Mouse (Mus musculus): ENCODE measurements at regions not wholly inside any gene's neighbourhood (a gene's known extent, or its start where the extent isn't known, plus 50 kb on each side); places are given as distances from the start of the nearest gene placed in this dataset.

DNA sequence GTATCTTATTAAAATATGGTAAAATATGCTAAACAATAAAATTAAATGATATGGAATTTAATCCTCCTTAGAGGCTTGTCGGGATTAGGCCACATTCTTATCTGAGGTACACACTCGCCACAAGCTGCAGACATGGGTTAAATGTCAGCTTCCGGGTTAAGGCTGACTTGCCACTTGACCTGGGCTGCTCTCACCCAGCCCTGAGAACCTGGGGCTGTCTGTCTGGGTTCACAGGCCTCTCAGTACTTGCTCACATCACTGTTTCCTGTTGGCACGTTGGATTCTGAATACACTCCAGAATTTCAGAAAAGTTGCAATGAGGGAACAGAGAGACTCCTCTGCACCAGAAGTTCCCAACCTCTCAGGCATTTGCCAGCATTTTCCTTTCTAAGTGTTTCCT lies 465.9 kb downstream of the Ccdc171 start:
- ATAC-seq (replicated peaks; ENCODE audit: low FRiP score, low TSS enrichment, low read depth) (no peak), DNase-seq (ENCODE audit: low spot score) (no peak)
- H3K36me3 ChIP-seq (ENCODE audit: control insufficient read depth, insufficient read depth, low read length), result no peaks in the 10 kb centered on the region
- H3K4me3 ChIP-seq (ENCODE audit: low read depth, low read length), result no peak overlapping the region
- no peak overlapping the region for H3K27ac ChIP-seq (ENCODE audit: low read depth)
- no peaks in the 10 kb centered on the region for H3K9me3 ChIP-seq (ENCODE audit: control insufficient read depth, low read length)
- H3K4me2 ChIP-seq (ENCODE audit: low read length), result no peak overlapping the region
- H3K9ac ChIP-seq (ENCODE audit: low read length), result no peak overlapping the region
- H3K4me1 ChIP-seq (replicated peaks; ENCODE audit: control insufficient read depth, insufficient read depth, low read length), result peaks cover 20% of the 10 kb centered on the region
- H3K27me3 ChIP-seq (replicated peaks; ENCODE audit: control insufficient read depth, insufficient read depth, low read length), result no peaks in the 10 kb centered on the region
- WGBS, result 33% methylated on average over 4 of the region's 4 CpGs

DNA sequence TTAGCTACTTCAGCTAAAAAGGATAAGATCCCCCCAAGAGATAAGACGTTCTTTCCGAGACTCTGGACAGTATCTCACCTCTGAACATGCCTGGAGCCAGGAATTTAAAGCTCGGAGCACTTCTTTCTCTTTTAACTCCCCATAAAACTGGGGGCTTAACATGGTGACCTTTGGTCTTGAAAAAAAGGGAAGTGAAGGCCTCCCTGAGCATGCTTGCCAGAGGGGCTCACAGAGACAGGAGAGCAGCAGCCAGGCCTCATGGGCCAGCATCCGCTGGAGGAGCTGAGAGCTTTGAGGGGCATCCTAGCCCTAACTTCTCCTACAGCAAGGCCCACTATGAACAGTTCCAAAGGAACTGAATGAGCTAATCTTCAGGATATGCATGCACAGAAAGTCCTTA lies 471.7 kb downstream of the Ccdc171 start:
- no peak overlapping the region for H3K4me2 ChIP-seq (ENCODE audit: low read length)
- no peaks in the 10 kb centered on the region for H3K9me3 ChIP-seq (ENCODE audit: control insufficient read depth, low read length)
- no peak overlapping the region for H3K27ac ChIP-seq (ENCODE audit: low read depth)
- H3K4me3 ChIP-seq (ENCODE audit: low read depth, low read length), result no peak overlapping the region
- H3K36me3 ChIP-seq (ENCODE audit: control insufficient read depth, insufficient read depth, low read length), result no peaks in the 10 kb centered on the region
- H3K4me1 ChIP-seq (replicated peaks; ENCODE audit: control insufficient read depth, insufficient read depth, low read length), result peaks cover 9% of the 10 kb centered on the region; the same call in 1 of the 2 replicates
- no peak overlapping the region for H3K9ac ChIP-seq (ENCODE audit: low read length)
- DNase-seq (ENCODE audit: low spot score) (no peak), ATAC-seq (replicated peaks; ENCODE audit: low FRiP score, low TSS enrichment, low read depth) (no peak)
- H3K27me3 ChIP-seq (replicated peaks; ENCODE audit: control insufficient read depth, insufficient read depth, low read length), result no peaks in the 10 kb centered on the region
- WGBS, result 38% methylated on average over 4 of the region's 4 CpGs

DNA sequence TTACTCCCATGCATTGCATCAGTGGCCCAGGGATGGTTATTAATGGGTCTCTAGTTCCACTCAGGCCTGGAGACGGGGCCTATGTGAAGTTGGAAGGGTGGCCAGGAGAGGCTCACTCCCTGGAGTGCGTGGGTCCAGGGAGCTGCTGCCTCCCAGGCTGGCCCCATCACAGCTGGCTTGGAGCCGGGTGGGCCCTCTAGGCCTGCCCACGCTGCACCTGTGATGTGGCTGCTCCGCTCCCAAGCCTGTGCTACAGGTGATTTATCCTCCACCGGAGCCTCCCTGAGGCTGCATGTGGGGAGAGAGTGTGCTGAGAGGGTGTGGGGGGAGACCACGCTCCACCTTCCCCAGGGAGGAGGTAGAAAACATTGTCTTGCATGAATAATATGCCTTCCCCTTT lies 476.3 kb downstream of the Ccdc171 start:
- WGBS, result 65% methylated on average over 7 of the region's 7 CpGs

DNA sequence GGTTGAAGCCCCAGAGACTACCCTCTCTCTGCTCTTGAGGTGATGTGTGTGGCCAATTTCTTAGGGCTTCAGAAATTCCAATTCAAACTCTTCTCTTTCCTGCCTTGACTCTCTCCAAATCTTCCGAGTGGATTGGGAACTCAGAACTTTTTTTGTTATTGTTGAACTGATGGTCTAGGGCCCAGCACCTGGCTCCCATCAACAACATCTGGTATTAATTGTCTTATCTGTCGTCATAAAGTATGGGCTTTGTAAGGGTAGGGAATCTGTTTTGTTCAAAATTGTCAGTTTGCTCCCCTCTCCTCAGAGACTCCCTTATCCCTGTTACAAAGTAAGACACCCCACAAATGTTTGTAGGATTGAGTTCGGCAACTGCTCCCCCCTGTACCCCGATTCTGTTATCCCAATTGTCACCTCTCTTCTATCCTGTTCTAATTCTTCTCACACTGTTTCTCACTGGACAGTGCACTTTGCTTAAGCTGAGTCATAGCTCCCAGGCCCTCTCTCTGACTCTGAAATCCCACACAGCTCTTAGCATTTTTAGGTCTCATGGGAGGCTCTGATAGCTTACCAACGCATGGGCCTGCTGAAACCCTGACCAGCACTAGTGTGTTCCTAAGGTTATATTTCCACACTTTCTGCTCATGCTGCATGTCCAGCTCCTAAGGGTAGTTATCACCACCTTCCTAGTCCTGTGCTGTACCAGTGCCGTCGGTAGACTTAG lies 478.9 kb downstream of the Ccdc171 start:
- DNase-seq (ENCODE audit: low spot score) (no peak), ATAC-seq (replicated peaks; ENCODE audit: low FRiP score, low TSS enrichment, low read depth) (no peak)
- H3K27me3 ChIP-seq (replicated peaks; ENCODE audit: control insufficient read depth, insufficient read depth, low read length), result no peaks in the 10 kb centered on the region
- peaks cover 6% of the 10 kb centered on the region for H3K4me1 ChIP-seq (replicated peaks; ENCODE audit: control insufficient read depth, insufficient read depth, low read length)
- H3K4me2 ChIP-seq (ENCODE audit: low read length), result no peak overlapping the region
- H3K4me3 ChIP-seq (ENCODE audit: low read depth, low read length), result no peak overlapping the region
- no peaks in the 10 kb centered on the region for H3K9me3 ChIP-seq (ENCODE audit: control insufficient read depth, low read length)
- no peak overlapping the region for H3K9ac ChIP-seq (ENCODE audit: low read length)
- 65% methylated on average over 7 of the region's 7 CpGs for WGBS
- H3K36me3 ChIP-seq (ENCODE audit: control insufficient read depth, insufficient read depth, low read length), result no peaks in the 10 kb centered on the region
- no peak overlapping the region for H3K27ac ChIP-seq (ENCODE audit: low read depth)

More for the DNA sequence above, 476.3 kb downstream of the Ccdc171 start:
- no peak overlapping the region for H3K4me2 ChIP-seq (ENCODE audit: low read length)
- H3K9me3 ChIP-seq (ENCODE audit: control insufficient read depth, low read length), result no peaks in the 10 kb centered on the region
- no peak overlapping the region for H3K27ac ChIP-seq (ENCODE audit: low read depth)
- DNase-seq (ENCODE audit: low spot score) (no peak), ATAC-seq (replicated peaks; ENCODE audit: low FRiP score, low TSS enrichment, low read depth) (peak; percentile 58; the same call in 1 of the 2 replicates)
- peaks cover 10% of the 10 kb centered on the region for H3K4me1 ChIP-seq (replicated peaks; ENCODE audit: control insufficient read depth, insufficient read depth, low read length)
- no peaks in the 10 kb centered on the region for H3K36me3 ChIP-seq (ENCODE audit: control insufficient read depth, insufficient read depth, low read length)
- H3K9ac ChIP-seq (ENCODE audit: low read length), result no peak overlapping the region
- no peak overlapping the region for H3K4me3 ChIP-seq (ENCODE audit: low read depth, low read length)
- H3K27me3 ChIP-seq (replicated peaks; ENCODE audit: control insufficient read depth, insufficient read depth, low read length), result no peaks in the 10 kb centered on the region

DNA sequence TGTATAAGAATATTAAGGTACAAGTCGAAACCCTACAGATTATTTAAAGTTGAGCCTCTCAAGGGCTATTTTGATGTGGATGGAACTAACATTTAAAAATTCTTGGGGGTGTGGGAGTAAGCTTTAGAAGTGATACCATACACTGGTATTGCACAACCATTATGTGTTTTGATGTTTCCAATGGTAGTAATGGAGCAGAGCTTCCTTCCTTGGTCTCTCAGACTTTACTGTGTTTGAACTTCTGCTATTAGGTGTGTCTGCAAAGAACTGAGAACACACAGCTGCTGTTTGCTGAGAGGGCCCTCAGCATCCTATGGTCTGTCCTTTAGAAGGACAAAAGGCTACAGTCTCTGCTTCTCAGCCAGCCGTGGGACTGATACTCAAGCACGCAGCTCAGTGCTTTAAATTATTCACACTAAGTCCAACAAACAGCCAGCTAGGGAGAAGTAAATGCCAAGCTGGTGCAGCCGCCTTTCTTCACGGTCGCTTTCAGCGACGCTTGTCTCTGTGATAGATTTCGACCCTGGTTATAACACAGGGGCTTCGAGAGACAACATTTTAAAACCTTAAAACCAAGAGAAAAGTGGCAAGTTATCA lies 479.5 kb downstream of the Ccdc171 start:
- no peaks in the 10 kb centered on the region for H3K27me3 ChIP-seq (replicated peaks; ENCODE audit: control insufficient read depth, insufficient read depth, low read length)
- no peaks in the 10 kb centered on the region for H3K36me3 ChIP-seq (ENCODE audit: control insufficient read depth, insufficient read depth, low read length)
- peaks cover 6% of the 10 kb centered on the region for H3K4me1 ChIP-seq (replicated peaks; ENCODE audit: control insufficient read depth, insufficient read depth, low read length)
- no peak overlapping the region for H3K4me3 ChIP-seq (ENCODE audit: low read depth, low read length)
- H3K27ac ChIP-seq (ENCODE audit: low read depth), result no peak overlapping the region
- H3K4me2 ChIP-seq (ENCODE audit: low read length), result no peak overlapping the region
- H3K9me3 ChIP-seq (ENCODE audit: control insufficient read depth, low read length), result no peaks in the 10 kb centered on the region
- no peak overlapping the region for H3K9ac ChIP-seq (ENCODE audit: low read length)
- 54% methylated on average over 10 of the region's 10 CpGs for WGBS
- no peak for DNase-seq (ENCODE audit: low spot score)
- no peak for ATAC-seq (replicated peaks; ENCODE audit: low FRiP score, low TSS enrichment, low read depth)

DNA sequence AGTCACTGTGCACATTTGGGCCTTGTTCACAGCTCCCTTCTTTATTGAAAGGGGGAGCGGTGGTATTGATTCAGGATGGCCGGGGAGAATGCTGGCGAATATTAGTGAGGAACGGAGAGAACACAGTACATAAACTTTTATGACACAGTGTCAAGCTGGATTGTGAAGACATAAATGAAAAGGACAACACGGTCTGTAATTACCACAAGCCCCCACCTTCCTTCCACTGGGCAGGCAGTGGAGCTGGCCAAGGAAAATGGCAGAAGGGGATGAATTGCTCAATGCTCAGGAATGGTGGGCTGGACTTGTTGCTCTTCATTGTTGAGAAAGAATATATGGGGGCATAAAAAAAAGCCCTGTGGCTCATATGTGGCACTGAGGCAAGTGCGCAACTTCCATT lies 486.6 kb downstream of the Ccdc171 start:
- Histone ChIP-seq H3K4me1 (replicated peaks; ENCODE audit: control insufficient read depth, insufficient read depth, low read length) (no peaks in the 10 kb centered on the region), H3K4me2 (ENCODE audit: low read length) (no peak overlapping the region), H3K9ac (ENCODE audit: low read length) (no peak overlapping the region), H3K9me3 (ENCODE audit: control insufficient read depth, low read length) (no peaks in the 10 kb centered on the region), H3K27me3 (replicated peaks; ENCODE audit: control insufficient read depth, insufficient read depth, low read length) (no peaks in the 10 kb centered on the region), H3K27ac (ENCODE audit: low read depth) (no peak overlapping the region), H3K36me3 (ENCODE audit: control insufficient read depth, insufficient read depth, low read length) (no peaks in the 10 kb centered on the region), H3K4me3 (ENCODE audit: low read depth, low read length) (no peak overlapping the region)
- ATAC-seq (replicated peaks; ENCODE audit: low FRiP score, low TSS enrichment, low read depth) (no peak), DNase-seq (ENCODE audit: low spot score) (no peak)
- WGBS, result 96% methylated on average over 6 of the region's 6 CpGs

DNA sequence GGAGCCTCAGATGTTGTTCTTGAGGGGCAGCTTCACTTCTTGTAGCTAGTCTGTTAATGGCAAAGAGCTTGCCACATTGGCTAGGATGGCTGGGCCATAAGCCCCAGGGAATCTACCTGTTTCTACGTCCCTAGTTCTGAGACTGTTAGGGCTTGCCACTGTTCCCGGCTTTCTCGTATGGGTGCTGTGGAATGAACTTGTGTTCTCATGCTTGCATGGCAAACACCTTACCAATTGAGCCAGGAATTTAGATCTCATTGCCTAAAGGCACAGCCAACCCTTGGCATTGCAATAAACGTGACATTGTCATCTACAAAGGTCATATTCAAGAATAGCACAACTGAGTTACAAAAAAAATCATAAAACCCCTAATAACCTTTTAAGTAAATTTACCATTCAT lies 489.8 kb downstream of the Ccdc171 start:
- no peak overlapping the region for H3K27ac ChIP-seq (ENCODE audit: low read depth)
- H3K9ac ChIP-seq (ENCODE audit: low read length), result no peak overlapping the region
- no peak overlapping the region for H3K4me3 ChIP-seq (ENCODE audit: low read depth, low read length)
- peaks cover 13% of the 10 kb centered on the region; the same call in 1 of the 2 replicates for H3K4me1 ChIP-seq (replicated peaks; ENCODE audit: control insufficient read depth, insufficient read depth, low read length)
- no peaks in the 10 kb centered on the region for H3K9me3 ChIP-seq (ENCODE audit: control insufficient read depth, low read length)
- no peaks in the 10 kb centered on the region for H3K27me3 ChIP-seq (replicated peaks; ENCODE audit: control insufficient read depth, insufficient read depth, low read length)
- no peaks in the 10 kb centered on the region for H3K36me3 ChIP-seq (ENCODE audit: control insufficient read depth, insufficient read depth, low read length)
- no peak overlapping the region for H3K4me2 ChIP-seq (ENCODE audit: low read length)
- ATAC-seq (replicated peaks; ENCODE audit: low FRiP score, low TSS enrichment, low read depth) (no peak), DNase-seq (ENCODE audit: low spot score) (no peak)
- 90% methylated on average over 4 of the region's 4 CpGs for WGBS

DNA sequence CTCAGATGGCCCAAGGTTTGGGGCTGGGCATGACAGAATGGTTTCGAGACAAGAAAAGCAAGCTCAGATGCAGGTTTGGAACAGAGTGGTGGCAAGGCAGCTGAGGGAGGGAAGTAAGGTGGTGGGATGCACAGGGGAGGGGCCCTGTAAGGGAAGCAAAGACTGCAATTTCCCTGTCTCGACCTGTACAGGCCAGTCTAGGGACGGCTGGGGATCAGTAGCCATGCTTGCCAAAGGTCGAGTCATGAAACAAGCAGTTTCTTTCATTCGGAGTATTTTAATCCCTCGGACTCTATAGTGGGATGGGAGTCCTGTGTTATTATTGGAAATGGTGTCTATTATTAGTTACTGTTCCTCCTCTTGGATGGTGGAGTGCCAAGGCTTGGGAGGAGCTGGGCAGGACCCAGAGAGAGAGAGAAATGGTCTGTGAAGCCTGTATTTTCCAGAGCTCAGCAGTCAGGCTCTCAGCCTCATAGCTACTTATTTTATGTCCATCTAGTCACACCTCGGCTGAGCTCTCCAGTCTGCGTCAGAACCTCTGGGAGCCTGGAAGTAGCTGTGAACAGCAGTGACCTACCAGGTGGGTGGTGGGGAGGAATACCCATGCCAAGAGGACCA lies 490.3 kb downstream of the Ccdc171 start:
- Histone ChIP-seq H3K27ac (ENCODE audit: low read depth) (no peak overlapping the region), H3K4me1 (replicated peaks; ENCODE audit: control insufficient read depth, insufficient read depth, low read length) (peaks cover 13% of the 10 kb centered on the region; the same call in 1 of the 2 replicates), H3K9ac (ENCODE audit: low read length) (no peak overlapping the region), H3K4me2 (ENCODE audit: low read length) (no peak overlapping the region), H3K36me3 (ENCODE audit: control insufficient read depth, insufficient read depth, low read length) (no peaks in the 10 kb centered on the region), H3K27me3 (replicated peaks; ENCODE audit: control insufficient read depth, insufficient read depth, low read length) (no peaks in the 10 kb centered on the region), H3K9me3 (ENCODE audit: control insufficient read depth, low read length) (no peaks in the 10 kb centered on the region), H3K4me3 (ENCODE audit: low read depth, low read length) (no peak overlapping the region)
- 72% methylated on average over 8 of the region's 8 CpGs for WGBS
- DNase-seq (ENCODE audit: low spot score) (no peak), ATAC-seq (replicated peaks; ENCODE audit: low FRiP score, low TSS enrichment, low read depth) (no peak)

Data from intestine, embryonic 14.5 days (tissue).